ENCODE assay signal across 15 mouse cellular contexts in the genomic region with DNA sequence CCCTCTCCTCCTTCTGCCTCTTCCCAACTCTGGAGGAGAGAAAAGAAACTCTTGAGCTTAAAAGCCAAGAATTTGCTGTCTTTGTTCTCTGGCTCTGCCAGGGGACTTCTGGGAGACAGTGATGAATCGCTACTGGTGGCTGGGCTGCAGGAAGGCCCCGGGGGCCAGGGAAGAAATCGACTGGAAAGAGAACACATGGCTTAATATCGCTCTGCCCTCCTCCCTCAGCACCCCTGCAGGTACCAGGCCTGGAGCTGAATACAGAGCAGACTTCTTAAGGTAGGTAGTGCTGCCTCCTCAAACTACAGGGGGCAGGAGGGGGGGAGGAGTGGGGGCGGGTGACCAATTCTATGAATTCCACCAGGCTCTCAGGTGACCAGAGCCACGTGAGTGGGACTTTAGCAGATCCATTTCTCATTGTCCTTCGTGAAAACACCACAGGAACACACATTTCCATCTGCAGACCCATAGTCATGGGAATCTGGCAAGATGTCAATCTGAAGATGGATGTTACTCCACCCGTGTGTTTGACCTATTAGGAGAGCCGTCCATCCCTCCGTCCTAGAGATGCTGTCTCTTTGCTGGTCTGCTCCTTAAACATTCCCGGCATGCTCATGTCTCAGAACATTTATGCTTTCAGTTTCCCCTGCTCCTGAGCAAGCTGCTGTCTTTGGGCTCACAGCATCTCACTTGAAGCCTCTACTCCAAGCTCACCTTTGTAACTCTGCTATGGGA.
A peak's percentile ranks its signal among the peaks of the same experiment; 100 is the strongest.
DNase-seq lines count a peak whose midpoint lies in the region; ATAC-seq and TF ChIP-seq lines count a peak whose summit lies in the region.
"Had no signal": no experiment of that assay in that cellular context is flagged by ENCODE, and none has a peak within 500 bp of the region (broad histone marks: within the 10 kb centered on the region; RNA-seq: fewer than 3 reads in every experiment).

No protein-coding gene starts in this region.

- H3K9ac ChIP-seq in embryonic facial prominence, embryonic 14.5 days (ENCODE audit: low read depth, low read length): 0 out of 2 replicates have a peak overlapping the region, but pooled peaks have one; percentile 8
- H3K9ac ChIP-seq: embryonic facial prominence, embryonic 12.5 days; liver, embryonic 15.5 days had no signal

- peak; percentile 19 to 55 for DNase-seq in cerebellum, postnatal 14 days
- peak; percentile 43 for DNase-seq in Muller cell, postnatal 12 days (ENCODE audit: inconsistent ontology term)
- no peak for DNase-seq in embryonic facial prominence, embryonic 14.5 days (ENCODE audit: low spot score)
- DNase-seq in kidney, postnatal 14 days: peak; percentile 36
- DNase-seq in spleen, postnatal 14 days (ENCODE audit: low spot score in 2 of 2): no peak
- no peak for DNase-seq in gastrocnemius, adult 2 months
- no peak for DNase-seq in natural killer cell, adult 2 months (ENCODE audit: low spot score in 2 of 2)
- DNase-seq: gastrocnemius, postnatal 36 days; right cerebral cortex, postnatal 4 days; thymus, postnatal 4 days had no signal

- 45% methylated on average over 11 of the region's 11 CpGs for WGBS in embryonic facial prominence, embryonic 14.5 days

- no peaks in the 10 kb centered on the region for H3K36me3 ChIP-seq in embryonic facial prominence, embryonic 14.5 days (ENCODE audit: control insufficient read depth, insufficient read depth, low read length)
- H3K36me3 ChIP-seq: embryonic facial prominence, embryonic 12.5 days; G1E; liver, embryonic 15.5 days had no signal

- ATAC-seq in cerebellum, adult (ENCODE audit: insufficient number of reproducible peaks, low FRiP score, low TSS enrichment): no peak
- no peak; the same call in 1 of the 2 replicates for ATAC-seq in embryonic facial prominence, embryonic 14.5 days (ENCODE audit: low read depth)
- ATAC-seq: forebrain, embryonic 14.5 days had no signal

- no peak for TF ChIP-seq CTCF in gastrocnemius, adult 2 months (IDR thresholded peaks at IDR 0.05)

- no peak overlapping the region for H3K4me2 ChIP-seq in embryonic facial prominence, embryonic 14.5 days (ENCODE audit: low read depth, low read length)
- H3K4me2 ChIP-seq: embryonic facial prominence, embryonic 12.5 days; liver, embryonic 15.5 days had no signal

- H3K4me3 ChIP-seq in embryonic facial prominence, embryonic 14.5 days (ENCODE audit: low read depth, low read length): no peak overlapping the region
- H3K4me3 ChIP-seq in gastrocnemius, adult 2 months: no peak overlapping the region; the same call in 1 of the 2 replicates
- H3K4me3 ChIP-seq: embryonic facial prominence, embryonic 12.5 days; liver, embryonic 15.5 days had no signal

- no peaks in the 10 kb centered on the region for H3K9me3 ChIP-seq in embryonic facial prominence, embryonic 14.5 days (ENCODE audit: control insufficient read depth, low read length)
- H3K9me3 ChIP-seq: embryonic facial prominence, embryonic 12.5 days had no signal

- intact Hi-C loops in gastrocnemius, adult 2 months (cut with DNase I): no loop called here

- H3K4me1 ChIP-seq in embryonic facial prominence, embryonic 14.5 days (ENCODE audit: control insufficient read depth, insufficient read depth, low read length): 0 out of 2 replicates have a peak, but pooled peaks cover 5% of the 10 kb centered on the region
- H3K4me1 ChIP-seq: embryonic facial prominence, embryonic 12.5 days; liver, embryonic 15.5 days had no signal

- no peaks in the 10 kb centered on the region for H3K27me3 ChIP-seq in embryonic facial prominence, embryonic 14.5 days (replicated peaks; ENCODE audit: control insufficient read depth, insufficient read depth, low read length)
- H3K27me3 ChIP-seq: embryonic facial prominence, embryonic 12.5 days; liver, embryonic 15.5 days had no signal

- no peak overlapping the region for H3K27ac ChIP-seq in embryonic facial prominence, embryonic 14.5 days (replicated peaks; ENCODE audit: low read depth, low read length)
- no peak overlapping the region for H3K27ac ChIP-seq in gastrocnemius, adult 2 months
- H3K27ac ChIP-seq: embryonic facial prominence, embryonic 12.5 days; liver, embryonic 15.5 days had no signal

Comparison
In these comparisons a context has a peak if more than half of its experiments do, and no peak if none do; other contexts are left out.
1. DNase-seq: peak in cerebellum, postnatal 14 days (2 of 2), Muller cell, postnatal 12 days (single experiment) and kidney, postnatal 14 days (single experiment); none in embryonic facial prominence, embryonic 14.5 days (single experiment), spleen, postnatal 14 days (0 of 2), gastrocnemius, adult 2 months (single experiment) and natural killer cell, adult 2 months (0 of 2).